Mouse (Mus musculus): ENCODE measurements at regions not wholly inside any gene's neighbourhood (a gene's known extent, or its start where the extent isn't known, plus 50 kb on each side); places are given as distances from the start of the nearest gene placed in this dataset.

DNA sequence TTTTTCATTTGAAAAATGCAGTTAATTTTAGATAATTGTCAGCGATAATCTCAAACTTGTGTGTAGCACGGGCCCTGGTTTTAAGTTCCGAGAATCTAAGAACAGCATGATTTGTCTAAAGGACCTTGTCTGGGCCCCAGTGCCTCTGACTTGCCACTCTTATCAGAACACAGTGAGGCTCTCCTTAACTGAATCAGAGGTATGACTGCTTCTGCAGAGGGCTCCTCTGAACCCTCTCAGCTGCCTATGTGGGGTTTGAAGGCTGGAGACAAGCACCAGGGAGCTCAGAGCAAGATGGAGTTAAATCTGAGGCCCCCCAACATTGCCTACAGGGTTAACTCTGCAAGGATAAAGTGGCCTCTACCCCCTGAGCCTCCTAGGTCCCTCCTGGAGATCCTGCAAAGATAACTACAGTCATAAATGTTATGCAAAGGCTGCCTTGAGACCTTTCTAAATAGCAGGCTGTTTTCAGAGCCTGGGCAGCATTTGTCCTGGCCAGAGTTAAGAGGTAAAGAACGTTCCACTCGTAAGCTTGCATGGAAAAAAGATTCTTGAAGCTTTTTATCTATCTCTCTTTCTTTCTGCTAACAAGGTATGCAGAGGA is 118.4 kb upstream of the Maf start:
- no peak for DNase-seq (ENCODE audit: low spot score)

DNA sequence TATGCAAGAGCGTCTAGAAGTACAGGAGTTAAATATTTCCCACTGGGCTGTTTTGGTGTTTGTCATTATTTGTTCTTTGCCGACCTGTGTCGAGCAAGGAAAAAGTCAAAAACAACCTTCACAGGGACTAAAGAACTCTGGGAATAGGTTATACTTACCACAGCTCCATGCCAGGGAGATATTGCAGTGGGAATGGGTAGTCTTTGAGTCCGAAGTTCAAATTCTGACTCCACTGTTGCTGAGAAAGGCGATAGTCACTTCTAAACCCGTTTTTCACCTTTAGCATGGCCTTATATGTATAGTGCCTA is 116.8 kb upstream of the Maf start:
- no peak for DNase-seq (ENCODE audit: low spot score)

DNA sequence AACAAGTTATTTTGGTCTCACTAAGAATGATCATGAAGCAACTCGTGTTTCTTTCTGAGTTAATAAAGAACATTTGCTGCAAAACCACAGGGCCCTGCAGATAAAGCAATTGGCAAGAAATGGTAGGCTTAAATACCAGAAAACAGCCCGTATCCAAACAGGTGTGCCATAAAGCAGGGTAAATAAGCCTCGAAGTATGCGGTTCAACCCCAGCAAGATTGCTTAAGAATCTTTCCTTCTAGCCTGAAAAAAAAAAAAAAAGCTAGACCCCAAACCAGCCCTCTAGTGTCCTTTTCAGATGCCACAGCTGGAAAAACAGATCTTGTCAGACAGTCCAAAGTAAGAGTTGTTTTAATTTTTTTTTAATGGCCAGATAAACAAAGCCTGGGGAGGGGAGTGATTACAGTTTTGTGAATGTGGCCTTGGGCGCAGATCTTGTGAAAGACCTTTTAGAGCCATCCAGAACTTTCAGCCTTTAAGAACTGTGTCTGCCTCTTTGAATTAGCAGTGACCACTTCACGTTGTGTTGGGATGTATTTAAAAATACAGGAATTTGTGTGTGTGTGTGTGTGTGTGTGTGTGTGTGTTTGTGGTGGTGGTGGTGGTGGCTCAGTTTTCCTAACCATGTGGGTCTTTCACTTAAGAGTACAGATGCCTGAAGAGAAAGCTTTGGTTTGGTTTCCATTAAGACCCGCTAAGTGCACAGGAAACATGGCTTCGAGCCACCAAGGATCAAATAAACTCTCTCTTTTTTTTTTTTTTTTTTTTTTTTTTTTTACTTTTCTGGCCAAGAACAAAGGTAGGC is 116.3 kb upstream of the Maf start:
- no peak for DNase-seq (ENCODE audit: low spot score)

DNA sequence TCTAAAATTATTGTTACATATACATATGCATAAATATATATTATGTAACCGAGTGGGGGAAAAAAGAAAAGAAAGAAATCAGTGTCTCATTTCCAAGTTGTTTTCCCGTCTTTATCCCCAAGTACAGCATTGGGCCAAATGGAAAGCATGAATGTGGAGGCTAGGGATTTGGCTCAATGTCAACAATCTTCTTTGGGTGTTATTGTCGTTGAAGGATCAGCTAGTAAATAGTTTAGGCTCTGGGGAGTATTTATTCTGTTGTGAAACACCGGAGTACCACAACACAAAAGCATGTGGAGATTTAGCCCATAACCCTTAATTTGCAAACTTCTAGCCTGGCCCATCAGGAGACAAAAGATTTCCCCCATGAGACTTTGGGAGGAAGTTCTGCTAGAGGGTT is 105.8 kb upstream of the Maf start:
- no peak for DNase-seq (ENCODE audit: low spot score)

DNA sequence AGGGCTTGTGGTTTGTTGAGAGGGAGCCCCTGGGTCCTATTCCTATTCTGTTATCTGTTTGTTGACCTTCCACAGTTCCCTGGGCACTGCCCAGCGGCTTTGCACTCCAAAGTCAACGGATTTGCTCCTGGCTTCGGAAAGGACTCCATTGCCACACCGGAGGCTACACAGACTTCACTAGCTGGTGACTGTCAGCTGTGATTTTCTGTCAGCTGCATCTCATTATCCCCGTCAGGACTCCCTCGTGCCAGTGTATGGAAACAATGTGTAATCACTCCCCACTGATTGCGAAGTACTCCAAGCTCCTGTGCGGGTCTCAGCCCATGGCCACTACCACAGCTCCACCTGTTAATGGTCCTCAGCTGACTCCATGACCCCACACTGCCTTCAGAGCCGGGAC is 99.0 kb upstream of the Maf start:
- DNase-seq (ENCODE audit: low spot score) = peak; percentile 17

DNA sequence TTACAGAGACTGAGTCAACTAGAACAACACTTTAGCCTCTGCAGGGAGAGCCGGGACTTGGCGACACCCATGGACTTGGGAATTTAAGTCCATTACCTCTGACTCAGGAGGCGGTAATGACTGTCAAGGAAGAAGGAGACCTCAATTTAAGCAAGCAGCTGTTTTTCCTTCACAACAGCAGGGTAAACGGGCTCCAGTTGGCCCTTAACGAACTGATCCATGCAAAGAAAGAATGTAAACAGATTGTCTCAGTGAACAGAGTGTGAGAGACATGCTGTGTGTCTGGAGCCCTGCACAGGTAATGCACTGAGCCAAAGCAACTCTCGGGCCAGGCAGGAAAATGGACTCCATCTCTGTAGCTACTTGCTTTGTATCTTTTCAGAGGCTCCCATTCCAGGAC is 98.5 kb upstream of the Maf start:
- no peak for DNase-seq (ENCODE audit: low spot score)

DNA sequence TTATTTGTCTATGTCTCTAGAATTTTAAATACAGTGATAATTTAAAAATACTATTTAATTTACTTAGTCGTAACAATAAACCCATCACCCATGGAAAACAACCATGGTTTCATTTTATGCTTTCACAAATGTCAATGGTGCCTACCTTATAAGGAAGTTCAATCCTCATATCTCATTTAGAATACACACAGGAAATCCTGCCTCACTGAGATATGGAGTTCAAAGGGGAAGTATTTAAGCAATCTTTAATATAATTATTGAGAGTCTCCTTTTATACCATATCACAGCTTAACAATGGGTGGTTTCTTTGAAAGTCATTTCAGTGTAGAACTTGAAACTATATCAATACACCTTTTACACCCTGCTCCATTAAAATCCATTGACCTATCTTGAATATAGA is 86.0 kb upstream of the Maf start:
- DNase-seq (ENCODE audit: low spot score) = no peak

DNA sequence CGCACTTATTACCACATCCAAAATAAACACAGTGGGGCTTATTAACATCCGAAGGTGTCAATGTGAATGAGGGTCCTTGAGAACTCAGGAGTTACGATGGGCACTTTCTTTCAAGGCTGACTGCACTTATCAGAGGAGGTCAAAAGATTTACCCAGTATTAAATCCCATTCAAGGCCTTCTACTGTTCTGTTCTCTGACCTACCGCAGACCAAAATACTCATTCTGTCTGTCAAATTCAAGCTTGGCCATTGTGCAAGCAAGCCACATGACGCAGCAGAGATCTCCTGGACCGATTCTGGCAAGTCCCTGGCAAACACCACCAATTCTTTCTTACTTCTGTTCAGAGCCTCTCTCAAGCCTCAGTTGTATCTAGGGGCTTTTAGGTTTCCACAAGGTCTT is 80.8 kb upstream of the Maf start:
- DNase-seq (ENCODE audit: low spot score) = no peak

DNA sequence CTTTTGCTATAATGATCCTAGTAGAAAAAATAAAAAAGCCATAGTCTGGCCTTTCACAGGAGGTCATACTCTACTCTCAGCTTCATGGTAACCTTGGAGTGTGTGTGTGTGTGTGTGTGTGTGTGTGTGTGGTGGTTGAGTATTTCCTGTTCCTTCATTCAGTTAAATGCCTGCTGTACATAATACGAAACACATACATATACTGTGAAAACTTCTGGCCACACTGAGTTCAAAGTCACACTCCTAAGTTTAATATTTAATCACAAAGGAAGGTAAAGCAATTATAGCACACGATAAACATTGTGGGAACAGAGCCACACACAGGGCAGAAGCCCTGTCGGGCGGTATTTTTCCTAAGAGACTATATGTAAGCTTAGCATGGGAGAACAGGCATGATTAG is 78.6 kb upstream of the Maf start:
- no peak for DNase-seq (ENCODE audit: low spot score)

DNA sequence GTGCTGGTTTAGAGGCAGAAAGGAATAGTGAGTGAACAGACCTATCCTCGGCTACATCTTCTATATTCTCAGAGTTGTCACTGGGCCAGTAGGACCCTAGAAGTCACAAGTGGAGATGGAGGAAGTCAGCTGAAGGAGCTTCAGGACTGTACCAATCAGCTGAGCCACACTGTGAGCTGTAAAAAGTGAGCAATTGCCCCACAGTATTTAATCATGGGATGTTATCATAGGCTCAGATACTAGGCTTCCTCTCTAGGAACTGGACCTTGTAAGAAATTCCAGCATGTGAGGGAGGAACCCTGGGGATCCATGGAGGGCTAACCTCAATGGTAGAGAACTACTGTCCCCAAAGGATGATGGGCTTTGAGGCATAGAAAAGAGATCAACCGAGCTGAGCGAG is 78.2 kb upstream of the Maf start:
- no peak for DNase-seq (ENCODE audit: low spot score)

DNA sequence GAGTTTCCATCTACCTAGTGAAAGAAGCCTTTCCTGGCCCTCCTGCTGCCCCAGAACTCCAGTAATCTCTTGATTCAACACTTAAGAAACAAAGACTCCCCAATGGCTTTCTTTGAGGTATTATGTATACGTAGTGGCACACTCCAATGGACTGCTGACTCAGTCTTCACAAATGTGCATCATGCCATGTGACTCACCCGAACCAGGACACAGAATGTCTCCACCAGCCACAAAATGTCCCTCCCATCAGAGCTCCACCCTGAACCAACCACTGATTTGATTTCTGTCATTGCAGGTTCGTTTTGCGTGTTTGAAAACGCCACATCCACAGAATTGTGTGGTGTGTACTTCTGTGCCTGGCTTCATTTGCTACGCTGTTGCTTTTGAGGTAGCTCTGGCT is 75.8 kb upstream of the Maf start:
- DNase-seq (ENCODE audit: low spot score) = no peak

DNA sequence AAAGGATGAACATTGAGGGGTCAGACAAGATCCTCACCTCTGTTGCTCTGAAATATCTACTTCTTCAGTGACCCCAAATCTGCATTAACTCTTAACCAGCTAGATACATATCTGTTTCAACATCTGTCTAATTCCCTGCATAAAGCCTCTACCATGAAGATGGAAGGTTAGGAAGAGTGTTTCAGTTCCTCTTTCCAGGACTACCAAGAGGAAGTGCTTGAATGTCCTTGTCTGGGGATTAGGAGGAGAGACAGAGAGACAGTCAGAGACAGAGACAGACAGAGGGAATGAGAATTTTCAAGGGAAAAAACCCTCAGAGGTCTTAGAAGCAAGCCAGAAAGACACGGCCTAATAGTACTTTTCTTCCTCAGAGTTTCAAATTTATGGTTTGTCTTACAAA is 70.8 kb upstream of the Maf start:
- DNase-seq (ENCODE audit: low spot score) = no peak

DNA sequence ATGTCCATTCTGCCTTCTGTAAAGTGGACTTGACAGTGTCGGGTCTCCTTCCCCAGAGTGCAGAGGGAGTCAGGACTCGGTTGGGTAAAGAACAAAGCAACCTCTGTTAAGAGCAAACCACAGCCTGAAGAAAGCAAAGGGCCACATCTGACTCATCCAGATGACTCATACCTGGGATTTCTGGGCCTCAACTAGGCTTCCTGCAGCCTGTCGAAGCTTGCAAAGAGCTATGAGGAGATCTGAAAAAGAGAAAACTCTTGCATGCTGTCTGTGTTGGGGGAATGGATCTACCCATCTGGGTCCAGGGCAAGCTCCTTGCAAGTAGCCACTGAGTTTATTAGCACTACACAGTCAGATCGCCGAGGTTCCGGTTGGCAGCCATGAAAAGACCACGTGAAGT is 63.5 kb upstream of the Maf start:
- DNase-seq (ENCODE audit: low spot score) = no peak

DNA sequence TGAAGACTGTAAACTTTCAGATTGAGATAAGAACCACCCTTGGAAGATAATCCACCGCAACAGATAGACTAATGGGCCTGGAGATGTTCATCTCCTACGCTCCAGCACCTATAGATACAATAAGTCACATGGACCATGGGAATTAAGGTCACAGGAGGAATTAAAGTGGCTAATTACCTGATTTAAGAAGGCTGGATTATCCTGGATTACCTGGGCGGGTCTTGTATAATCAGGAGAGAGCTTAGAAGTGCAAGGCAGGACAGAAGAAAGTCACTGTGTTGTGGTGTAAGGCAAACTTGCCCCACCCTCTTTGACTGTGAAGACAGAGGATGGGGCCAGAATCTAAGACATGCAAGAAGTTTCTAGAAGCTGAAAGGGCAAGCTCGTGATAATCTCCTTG is 61.0 kb upstream of the Maf start:
- DNase-seq (ENCODE audit: low spot score) = no peak

DNA sequence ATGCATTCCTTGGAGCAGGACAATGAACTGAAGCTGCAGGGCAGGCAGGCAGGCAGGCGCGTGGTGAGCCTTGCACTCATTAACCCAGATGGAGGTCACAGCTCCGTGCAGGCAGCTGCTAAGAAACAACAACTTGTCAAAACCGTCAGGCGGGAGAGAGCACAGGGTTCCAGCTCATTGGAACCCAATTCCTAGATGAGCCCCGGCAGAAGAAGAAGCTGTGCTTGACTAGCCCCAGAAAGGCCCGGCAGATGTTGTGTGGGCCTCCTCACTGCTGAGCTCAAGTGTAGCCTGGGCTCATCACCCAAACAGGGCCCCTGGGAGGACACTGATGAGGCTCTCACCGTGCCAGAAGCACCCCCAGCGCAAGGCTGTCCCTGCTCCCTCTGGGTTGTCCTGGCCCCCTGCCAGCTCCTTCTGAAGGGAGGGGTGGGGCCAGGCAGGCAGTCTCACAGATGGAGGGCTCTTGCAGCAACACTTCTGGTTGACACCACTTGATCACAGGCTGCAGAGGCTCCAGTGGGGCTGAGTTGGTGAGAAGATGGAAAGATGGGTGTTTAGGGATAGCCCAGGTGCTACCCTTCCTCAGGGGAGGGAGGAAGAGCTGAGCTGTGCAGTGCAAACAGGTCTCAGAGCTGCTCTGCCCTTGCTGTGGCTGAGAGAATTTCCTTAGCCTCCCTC is 58.8 kb upstream of the Maf start:
- DNase-seq (ENCODE audit: low spot score) = peak; percentile 63

DNA sequence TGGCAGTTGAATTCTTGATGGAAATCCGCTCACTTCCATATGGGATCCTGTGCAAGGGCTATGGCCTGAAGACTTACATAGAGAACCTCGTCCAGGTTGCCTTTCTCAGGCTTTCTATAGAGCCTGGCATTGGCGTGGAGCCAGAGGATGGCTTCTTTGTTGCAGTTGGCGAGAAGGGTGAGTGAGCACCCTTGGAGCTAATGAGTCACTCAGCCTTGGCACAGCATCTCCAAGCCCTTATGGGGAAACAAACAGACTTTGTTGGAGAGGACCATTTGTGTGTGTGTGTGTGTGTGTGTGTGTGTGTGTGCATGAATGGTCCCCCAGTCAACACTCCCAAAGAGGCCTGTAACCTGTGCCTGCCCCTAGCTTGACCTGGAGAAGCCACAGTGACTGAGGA is 57.0 kb upstream of the Maf start:
- DNase-seq (ENCODE audit: low spot score) = no peak

DNA sequence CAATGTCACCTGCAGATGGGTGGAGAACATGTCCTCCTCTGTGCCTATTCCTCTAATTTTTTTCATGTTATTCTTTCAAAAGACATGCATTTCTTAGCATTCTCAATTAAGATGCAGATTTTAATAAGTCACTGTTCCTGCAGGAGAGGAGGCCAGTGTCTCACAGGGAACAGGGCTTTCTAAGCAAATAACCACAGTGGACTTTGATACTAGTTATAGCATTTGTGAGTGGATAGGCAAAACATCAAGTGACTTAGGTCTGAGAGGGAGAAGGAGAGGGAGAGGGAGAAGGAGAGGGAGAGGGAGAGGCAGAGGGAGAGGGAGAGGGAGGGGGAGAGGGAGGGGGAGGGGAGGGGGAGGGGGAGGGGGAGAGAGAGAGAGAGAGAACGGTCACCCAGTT is 50.4 kb upstream of the Maf start:
- no peak for DNase-seq (ENCODE audit: low spot score)

All from embryo, embryonic 10 days (tissue).